Comparison of ENCODE assay signal across 15 mouse cellular contexts in the genomic region with DNA sequence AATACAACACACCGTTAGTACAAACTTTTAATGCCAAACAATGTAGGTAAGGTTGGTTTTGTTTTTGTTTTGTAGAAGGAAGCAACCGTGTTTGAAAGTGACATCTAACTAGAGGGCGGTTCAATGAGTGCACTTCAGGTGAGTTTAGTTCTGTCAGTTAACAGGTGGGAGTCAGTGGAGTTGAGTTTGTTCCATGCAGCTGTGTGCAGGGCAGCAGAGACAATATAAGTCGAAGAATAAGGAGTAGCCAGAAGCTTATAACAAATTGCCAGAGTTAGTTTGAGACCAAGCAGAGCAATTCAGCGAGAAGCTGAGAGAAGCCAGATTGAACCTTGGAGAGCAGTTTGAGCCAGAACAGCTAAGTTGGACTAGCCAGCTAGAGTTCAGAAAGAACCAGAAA.
"Had no signal": no experiment of that assay in that cellular context is flagged by ENCODE, and none has a peak within 500 bp of the region (broad histone marks: within the 10 kb centered on the region; RNA-seq: fewer than 3 reads in every experiment).

No protein-coding gene starts in this region.

- DNase-seq: kidney, postnatal 4 days; left cerebral cortex, postnatal 4 days; liver; liver, embryonic 13.5 days; lung, postnatal 4 days; retina, postnatal 1 day; thymus, adult 18-20 months; thymus, postnatal 36 days had no signal

- H3K4me1 ChIP-seq: liver, embryonic 13.5 days had no signal

- H3K27me3 ChIP-seq: lung, embryonic 15.5 days; midbrain, embryonic 12.5 days; midbrain, embryonic 15.5 days; neural tube, embryonic 13.5 days had no signal

- H3K4me2 ChIP-seq: limb, embryonic 13.5 days; liver, embryonic 13.5 days; lung, embryonic 15.5 days; midbrain, embryonic 12.5 days; midbrain, embryonic 15.5 days; neural tube, embryonic 13.5 days had no signal

- H3K36me3 ChIP-seq: limb, embryonic 13.5 days; liver, embryonic 13.5 days; lung, embryonic 15.5 days; midbrain, embryonic 12.5 days; midbrain, embryonic 15.5 days; neural tube, embryonic 13.5 days had no signal

- H3K27ac ChIP-seq: limb, embryonic 13.5 days; liver, embryonic 13.5 days; lung, embryonic 15.5 days; midbrain, embryonic 12.5 days; midbrain, embryonic 15.5 days; neural tube, embryonic 13.5 days had no signal

- H3K9ac ChIP-seq: limb, embryonic 13.5 days; liver, embryonic 13.5 days; lung, embryonic 15.5 days; midbrain, embryonic 12.5 days; midbrain, embryonic 15.5 days; neural tube, embryonic 13.5 days had no signal

- H3K4me3 ChIP-seq: limb, embryonic 13.5 days; liver, embryonic 13.5 days; lung, embryonic 15.5 days; midbrain, embryonic 12.5 days; midbrain, embryonic 15.5 days; myocyte; neural tube, embryonic 13.5 days had no signal

- ATAC-seq: intestine, embryonic 16.5 days; midbrain, embryonic 15.5 days had no signal

- H3K9me3 ChIP-seq: limb, embryonic 13.5 days; liver, embryonic 13.5 days; lung, embryonic 15.5 days; midbrain, embryonic 12.5 days; midbrain, embryonic 15.5 days; neural tube, embryonic 13.5 days had no signal
